Mouse (Mus musculus) neural tube, embryonic 12.5 days (tissue): ENCODE measurements around the gene Map3k4. TPM values are rescaled to one million over a fixed set of nuclear protein-coding genes. Genes with fewer than 3 reads are reported as not detected.

Source experiments
- ATAC-seq: fragments of 200-750 bp; cut with Nextera tagmentation; 2 replicates; pipeline ENCODE4 v1.8.0; 2017; ENCODE audit warnings: low read depth, mild to moderate bottlenecking, moderate TSS enrichment, moderate library complexity; ENCODE audit not compliant: low FRiP score
- H3K27ac ChIP-seq: fragments of 300-500 bp; sonication (generic); 2 replicates; pipeline ENCODE4 v1.5.1; 2016
- H3K27me3 ChIP-seq: fragments of 300-500 bp; sonication (generic); replicated peaks from 2 replicates; pipeline ENCODE4 v1.6.1; 2016; ENCODE audit warnings: mild to moderate bottlenecking
- H3K36me3 ChIP-seq: fragments of 300-500 bp; sonication (generic); 2 replicates; pipeline ENCODE4 v1.6.1; 2016; ENCODE audit warnings: mild to moderate bottlenecking
- H3K4me1 ChIP-seq: fragments of 300-500 bp; sonication (generic); 2 replicates; pipeline ENCODE4 v1.6.1; 2016
- H3K4me2 ChIP-seq: fragments of 300-500 bp; sonication (generic); replicated peaks from 2 replicates; pipeline ENCODE4 v1.6.1; 2016; ENCODE audit warnings: mild to moderate bottlenecking
- H3K4me3 ChIP-seq: fragments of 300-500 bp; sonication (generic); 2 replicates; pipeline ENCODE4 v1.5.1; 2016
- H3K9ac ChIP-seq: fragments of 300-500 bp; sonication (generic); 2 replicates; pipeline ENCODE4 v1.6.1; 2016; ENCODE audit warnings: mild to moderate bottlenecking
- H3K9me3 ChIP-seq: fragments of 300-500 bp; sonication (generic); 2 replicates; pipeline ENCODE4 v1.6.1; 2016; ENCODE audit warnings: mild to moderate bottlenecking
- whole genome bisulfite sequencing: fragments of 180-500 bp; shearing (Covaris S2); methylation state at CpG from one replicate; pipeline ENCODE4 v1.1.7; 2016; 5-methylcytosine and 5-hydroxymethylcytosine counted together
- polyA plus RNA-seq: library from polyadenylated mRNA; unstranded; fragments of >200 nt; fragmentation: Nextera tagmentation; extraction: Ambion mirVana; gene quantifications from 2 replicates; pipeline ENCODE4 v1.2.1, GENCODE M21; 2016

Map3k4 gene
- polyA plus RNA-seq, 1 experiment from 2014 or later: 44.7 TPM

GRCm38 (mm10) chr17:12327847-12328518 lies 9.4 kb upstream of the Map3k4 start:
- Histone ChIP-seq H3K36me3 (no peaks in the 10 kb centered on the region), H3K4me1 (peaks cover 12% of the 10 kb centered on the region), H3K9ac (no peak overlapping the region), H3K4me3 (no peak overlapping the region), H3K27me3 (no peaks in the 10 kb centered on the region), H3K4me2 (0 out of 2 replicates have a peak overlapping the region, but pooled peaks have one; percentile 24), H3K9me3 (no peaks in the 10 kb centered on the region), H3K27ac (no peak overlapping the region)
- 45% methylated on average over 14 of the region's 14 CpGs for WGBS
- ATAC-seq: peak; percentile 80

GRCm38 (mm10) chr17:12319786-12320185 lies 1.2 kb upstream of the Map3k4 start:
- H3K27ac ChIP-seq: no peak overlapping the region
- no peak overlapping the region for H3K4me2 ChIP-seq
- WGBS: 87% methylated on average over 7 of the region's 7 CpGs
- H3K4me1 ChIP-seq: peaks cover 15% of the 10 kb centered on the region
- no peak for ATAC-seq
- no peaks in the 10 kb centered on the region for H3K36me3 ChIP-seq
- no peak overlapping the region for H3K4me3 ChIP-seq
- no peaks in the 10 kb centered on the region for H3K9me3 ChIP-seq
- no peak overlapping the region for H3K9ac ChIP-seq
- no peaks in the 10 kb centered on the region for H3K27me3 ChIP-seq

GRCm38 (mm10) chr17:12317954-12318651 lies 493 bp downstream of the Map3k4 start:
- peak overlapping the region; percentile 78 for H3K4me2 ChIP-seq
- H3K36me3 ChIP-seq: no peaks in the 10 kb centered on the region
- H3K9ac ChIP-seq: peak overlapping the region; percentile 93
- H3K4me3 ChIP-seq: peak overlapping the region; percentile 82
- H3K4me1 ChIP-seq: peaks cover 15% of the 10 kb centered on the region
- H3K27me3 ChIP-seq: no peaks in the 10 kb centered on the region
- under 1% methylated on average over 59 of the region's 59 CpGs for WGBS
- no peaks in the 10 kb centered on the region for H3K9me3 ChIP-seq
- peak overlapping the region; percentile 99 for H3K27ac ChIP-seq
- ATAC-seq: peak; percentile 86

- 1% methylated on average over 7 of the region's 7 CpGs for WGBS
- ATAC-seq: no peak
- H3K27me3 ChIP-seq: no peaks in the 10 kb centered on the region
- H3K4me2 ChIP-seq: peak overlapping the region; percentile 78
- H3K4me1 ChIP-seq: peaks cover 15% of the 10 kb centered on the region
- H3K9me3 ChIP-seq: no peaks in the 10 kb centered on the region
- H3K36me3 ChIP-seq: no peaks in the 10 kb centered on the region
- peak overlapping the region; percentile 99; the same call in 1 of the 2 replicates for H3K27ac ChIP-seq
- peak overlapping the region; percentile 82 for H3K4me3 ChIP-seq
- H3K9ac ChIP-seq: peak overlapping the region; percentile 93
These were observed 1.0 kb downstream of the Map3k4 start for GRCm38 (mm10) chr17:12317607-12317953.

- Histone ChIP-seq H3K36me3 (no peaks in the 10 kb centered on the region), H3K4me1 (peaks cover 15% of the 10 kb centered on the region), H3K4me3 (no peak overlapping the region), H3K9me3 (no peaks in the 10 kb centered on the region), H3K9ac (no peak overlapping the region), H3K27me3 (no peaks in the 10 kb centered on the region), H3K4me2 (peak overlapping the region; percentile 39), H3K27ac (no peak overlapping the region)
- no peak for ATAC-seq
- 89% methylated on average over 13 of the region's 13 CpGs for WGBS
These were observed 2.3 kb downstream of the Map3k4 start for GRCm38 (mm10) chr17:12316251-12316650.

GRCm38 (mm10) chr17:12312248-12312647 lies 6.3 kb downstream of the Map3k4 start:
- Histone ChIP-seq H3K9ac (no peak overlapping the region), H3K27me3 (no peaks in the 10 kb centered on the region), H3K36me3 (no peaks in the 10 kb centered on the region), H3K27ac (no peak overlapping the region), H3K4me1 (peaks cover 10% of the 10 kb centered on the region), H3K9me3 (no peaks in the 10 kb centered on the region), H3K4me3 (no peak overlapping the region), H3K4me2 (no peak overlapping the region)
- ATAC-seq: no peak
- 91% methylated on average over 6 of the region's 6 CpGs for WGBS

- H3K9ac ChIP-seq: no peak overlapping the region
- WGBS: 94% methylated on average over 9 of the region's 9 CpGs
- no peak overlapping the region for H3K27ac ChIP-seq
- no peaks in the 10 kb centered on the region for H3K9me3 ChIP-seq
- H3K36me3 ChIP-seq: no peaks in the 10 kb centered on the region
- H3K4me3 ChIP-seq: no peak overlapping the region
- no peak for ATAC-seq
- H3K4me1 ChIP-seq: no peaks in the 10 kb centered on the region
- H3K4me2 ChIP-seq: no peak overlapping the region
- H3K27me3 ChIP-seq: no peaks in the 10 kb centered on the region
These were observed 9.1 kb downstream of the Map3k4 start for GRCm38 (mm10) chr17:12309493-12309892.

- ATAC-seq: no peak
- WGBS: 80% methylated on average over 8 of the region's 8 CpGs
- no peaks in the 10 kb centered on the region for H3K36me3 ChIP-seq
- no peak overlapping the region for H3K4me3 ChIP-seq
- no peaks in the 10 kb centered on the region for H3K4me1 ChIP-seq
- H3K4me2 ChIP-seq: no peak overlapping the region
- no peaks in the 10 kb centered on the region for H3K9me3 ChIP-seq
- H3K27ac ChIP-seq: no peak overlapping the region
- H3K9ac ChIP-seq: no peak overlapping the region
- H3K27me3 ChIP-seq: no peaks in the 10 kb centered on the region
These were observed 9.5 kb downstream of the Map3k4 start for GRCm38 (mm10) chr17:12309059-12309458.

GRCm38 (mm10) chr17:12307251-12308135 lies 11.1 kb downstream of the Map3k4 start:
- Histone ChIP-seq H3K4me1 (no peaks in the 10 kb centered on the region), H3K27me3 (no peaks in the 10 kb centered on the region), H3K9ac (no peak overlapping the region), H3K9me3 (no peaks in the 10 kb centered on the region), H3K4me3 (no peak overlapping the region), H3K27ac (no peak overlapping the region), H3K36me3 (no peaks in the 10 kb centered on the region), H3K4me2 (no peak overlapping the region)
- no peak for ATAC-seq
- WGBS: 83% methylated on average over 20 of the region's 20 CpGs

- H3K9me3 ChIP-seq: no peaks in the 10 kb centered on the region
- H3K4me2 ChIP-seq: no peak overlapping the region
- no peaks in the 10 kb centered on the region for H3K36me3 ChIP-seq
- WGBS: 96% methylated on average over 6 of the region's 6 CpGs
- peaks cover 18% of the 10 kb centered on the region for H3K4me1 ChIP-seq
- H3K4me3 ChIP-seq: no peak overlapping the region
- no peak overlapping the region for H3K27ac ChIP-seq
- no peak overlapping the region for H3K9ac ChIP-seq
- ATAC-seq: no peak
- H3K27me3 ChIP-seq: no peaks in the 10 kb centered on the region
These were observed 13.9 kb downstream of the Map3k4 start for GRCm38 (mm10) chr17:12304658-12305057.

GRCm38 (mm10) chr17:12300896-12301706 lies 17.5 kb downstream of the Map3k4 start:
- WGBS: 56% methylated on average over 3 of the region's 3 CpGs
- Histone ChIP-seq H3K4me3 (no peak overlapping the region), H3K4me2 (no peak overlapping the region), H3K27me3 (no peaks in the 10 kb centered on the region), H3K9ac (no peak overlapping the region), H3K27ac (no peak overlapping the region), H3K36me3 (no peaks in the 10 kb centered on the region), H3K4me1 (peaks cover 21% of the 10 kb centered on the region), H3K9me3 (no peaks in the 10 kb centered on the region)
- peak; percentile 66 for ATAC-seq
